Mouse (Mus musculus): ENCODE results near the gene Tsku.

DNA sequence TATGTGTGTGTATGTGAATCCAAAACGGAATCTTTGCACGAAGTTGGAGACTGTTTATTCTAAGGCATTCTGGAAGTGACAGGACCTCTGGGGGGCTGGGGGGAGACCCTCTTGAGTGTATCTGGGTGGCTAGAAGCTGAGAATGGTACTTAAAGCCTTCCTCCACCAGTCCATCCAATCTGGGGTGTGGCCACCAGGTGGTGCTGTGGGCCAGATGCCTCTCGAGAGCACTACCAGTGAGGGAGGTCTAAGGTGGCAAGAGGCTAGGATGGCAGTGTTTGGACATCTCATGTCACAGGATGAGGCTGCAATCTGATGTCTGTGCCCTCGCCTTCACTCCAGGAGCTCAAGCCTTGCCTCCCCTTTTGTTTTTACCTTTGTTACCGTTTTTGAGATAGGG is 12.0 kb downstream of the Tsku start:
- TF ChIP-seq CTCF (IDR thresholded peaks at IDR 0.05), result peak; percentile 87
- TF ChIP-seq EP300 (IDR thresholded peaks at IDR 0.05; ENCODE audit: insufficient read depth, low read depth, low read length), result peak; percentile 81
